Mouse (Mus musculus): ENCODE data around the gene Abcc5. TPM values are rescaled to one million over a fixed set of nuclear protein-coding genes. Genes with fewer than 3 reads are reported as not detected.
"Not testable (repeated sequence)": the region's sequence is repeated elsewhere in the genome, so short reads cannot be mapped to it uniquely, and the experiment has no call there.

Abcc5 gene
- polyA plus RNA-seq, 1 experiment: 285 TPM

DNA sequence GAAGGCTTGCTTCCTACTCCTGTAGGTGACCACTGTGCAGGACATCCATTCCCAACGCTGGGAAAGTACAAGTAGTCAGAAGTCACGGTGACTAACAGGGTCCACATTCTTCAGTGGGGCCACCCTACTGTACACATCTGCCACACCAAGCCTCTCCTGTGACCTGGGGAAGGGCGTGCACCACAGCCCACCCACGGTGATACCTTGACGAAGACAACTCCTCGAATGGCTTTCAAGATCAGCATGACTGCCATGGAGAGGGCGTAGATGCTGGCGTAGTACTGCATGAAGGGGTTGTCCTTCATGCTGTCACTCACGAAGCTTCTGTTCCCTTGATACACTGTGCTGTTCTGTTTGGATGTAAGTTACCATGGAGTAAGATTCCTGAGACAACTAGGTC lies 58.0 kb downstream of the Abcc5 start:
- no peak for DNase-seq (ENCODE audit: extremely low spot score in 1 of 2, low spot score in 1 of 2)

DNA sequence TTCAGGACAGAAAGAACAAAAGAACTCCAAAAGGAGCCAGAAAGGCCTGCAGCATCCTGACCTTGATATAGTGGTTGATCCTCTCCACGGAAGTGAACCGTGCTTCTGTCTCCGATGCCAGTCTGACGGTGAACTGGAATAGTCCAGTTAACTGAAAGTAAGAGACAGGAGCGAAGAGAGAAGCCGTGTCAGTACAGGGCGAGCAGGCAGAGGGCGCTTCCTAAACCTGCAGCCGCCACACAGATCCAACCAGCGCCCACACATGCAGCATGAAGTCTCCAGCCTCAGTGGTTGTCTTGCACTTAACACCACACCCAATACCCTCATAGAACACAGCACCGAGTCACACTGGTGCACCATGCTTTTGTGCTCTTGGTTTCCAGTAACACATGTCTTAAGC lies 64.1 kb downstream of the Abcc5 start:
- no peak for DNase-seq (ENCODE audit: extremely low spot score in 1 of 2, low spot score in 1 of 2)

DNA sequence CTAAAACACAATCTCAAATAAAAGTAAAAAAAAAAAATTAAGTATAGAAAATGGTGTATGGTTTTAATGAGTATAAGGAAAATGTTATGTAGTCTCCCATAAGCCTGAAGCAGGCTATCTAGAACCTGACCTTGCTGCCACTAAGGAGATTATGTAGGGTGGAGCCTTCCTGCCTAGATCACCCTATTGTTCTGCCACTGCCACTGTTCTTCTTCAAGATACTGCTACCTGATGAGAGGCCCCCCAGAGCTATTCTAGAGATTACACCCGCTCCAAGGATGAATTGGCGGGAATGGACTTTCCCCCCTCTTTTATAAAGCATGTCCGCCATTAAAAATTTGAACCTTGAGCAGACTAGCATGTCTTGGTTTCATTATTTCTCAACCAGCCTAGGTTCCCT lies 64.7 kb downstream of the Abcc5 start:
- not testable (repeated sequence) for DNase-seq (ENCODE audit: extremely low spot score in 1 of 2, low spot score in 1 of 2)

DNA sequence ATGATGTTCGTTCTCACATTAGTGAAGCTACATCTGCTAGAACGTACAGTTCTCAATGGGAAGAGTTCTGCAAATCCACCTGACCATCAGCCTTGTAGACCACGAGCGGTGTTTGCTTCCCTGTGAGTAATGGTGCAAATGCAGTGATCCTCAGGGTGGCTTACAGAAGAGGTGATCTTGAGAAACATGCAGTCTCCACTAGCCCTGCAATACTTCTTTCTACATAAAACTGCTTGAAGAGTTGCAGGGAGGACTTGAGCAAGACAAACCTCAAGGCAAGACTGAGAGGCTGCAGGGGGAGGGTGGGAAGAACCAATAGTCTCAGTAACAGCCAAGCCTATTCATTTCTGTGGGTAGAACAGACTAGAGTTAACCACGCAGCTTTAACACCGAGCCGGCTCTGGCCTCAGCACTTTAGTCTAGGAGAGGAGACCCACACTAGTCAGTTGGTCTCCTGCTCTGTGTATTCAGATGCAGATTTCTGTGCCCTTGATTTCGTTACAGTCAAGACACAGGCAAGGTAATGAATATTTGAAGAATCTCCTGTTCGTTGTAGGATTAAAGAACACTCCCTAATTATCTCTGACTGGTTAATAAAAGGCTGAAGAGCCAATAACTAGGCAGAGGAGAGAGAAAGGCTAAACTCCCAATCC lies 66.4 kb downstream of the Abcc5 start:
- no peak for DNase-seq (ENCODE audit: extremely low spot score in 1 of 2, low spot score in 1 of 2)

DNA sequence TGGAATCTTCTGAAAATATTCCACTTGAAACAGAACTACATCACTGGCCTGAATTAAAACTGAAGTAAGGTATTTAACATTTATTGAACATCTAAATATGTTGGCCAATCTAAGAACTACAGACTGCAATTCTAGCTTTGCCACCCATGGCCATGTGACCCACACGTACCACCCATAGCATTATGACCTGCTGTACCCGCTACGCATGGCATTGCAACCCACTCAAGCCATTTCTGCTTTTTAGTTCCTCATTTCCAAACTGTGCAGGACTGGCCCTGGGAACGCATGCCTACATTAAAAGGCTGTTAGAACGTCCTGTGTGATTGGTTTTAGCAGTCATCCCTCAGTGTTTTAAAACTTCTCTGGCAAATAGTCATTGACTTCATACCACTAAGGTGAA lies 68.4 kb downstream of the Abcc5 start:
- DNase-seq (ENCODE audit: extremely low spot score in 1 of 2, low spot score in 1 of 2): no peak

DNA sequence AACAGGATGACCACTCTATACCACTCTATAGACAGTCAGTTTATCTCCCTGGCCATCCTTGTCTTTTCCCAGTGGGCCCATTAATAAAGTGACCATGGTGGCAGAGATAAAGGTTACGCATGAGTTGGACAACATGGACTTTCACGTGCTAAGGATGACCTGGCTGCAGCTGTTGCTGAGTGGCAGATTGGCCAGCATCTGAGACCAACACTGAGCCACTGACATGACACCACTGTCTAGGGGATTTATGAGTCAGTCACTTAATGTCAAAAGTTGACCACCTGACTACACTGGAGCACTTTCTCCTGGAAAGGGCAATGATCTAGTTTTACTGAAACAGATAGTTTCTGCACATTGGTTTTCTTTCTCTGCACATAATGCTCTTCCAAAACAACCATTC lies 71.4 kb downstream of the Abcc5 start:
- no peak for DNase-seq (ENCODE audit: extremely low spot score in 1 of 2, low spot score in 1 of 2)

DNA sequence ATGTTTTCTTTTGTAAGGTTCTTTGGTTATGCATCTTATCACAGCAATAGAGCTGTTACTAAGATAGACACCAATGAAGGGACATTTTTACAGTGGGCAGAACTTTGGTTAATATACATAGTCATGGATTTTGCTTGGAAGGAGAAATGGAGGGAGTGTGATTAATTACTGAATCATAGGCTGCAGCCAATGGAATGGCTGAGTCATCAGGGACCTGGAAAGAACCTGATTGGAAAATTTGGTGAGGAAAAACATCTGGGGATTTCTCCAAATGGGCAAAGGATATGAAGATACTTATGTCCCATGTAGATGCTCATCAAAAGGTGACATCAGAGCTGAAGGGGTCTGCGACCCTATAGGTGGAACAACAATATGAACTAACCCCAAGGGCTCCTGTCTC lies 72.2 kb downstream of the Abcc5 start:
- DNase-seq (ENCODE audit: extremely low spot score in 1 of 2, low spot score in 1 of 2): no peak

DNA sequence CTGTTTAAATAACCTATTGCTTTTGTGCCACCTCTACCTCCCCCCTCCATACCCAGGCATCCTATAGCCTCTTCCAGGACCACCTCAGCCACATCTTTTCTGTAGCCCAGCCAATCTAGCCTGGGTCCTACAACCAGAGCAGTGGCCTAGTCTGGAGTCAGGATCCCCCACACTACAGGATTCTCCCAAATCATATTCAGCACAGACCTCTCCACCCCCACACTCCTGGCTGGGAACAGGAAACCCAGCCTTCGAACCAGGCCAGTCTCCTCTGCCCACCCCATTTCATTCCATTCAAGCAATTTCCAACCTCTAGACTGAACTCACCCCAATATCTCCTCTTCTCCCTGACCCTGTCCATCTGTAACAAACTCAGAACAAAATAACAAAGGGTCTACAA lies 80.7 kb downstream of the Abcc5 start:
- DNase-seq (ENCODE audit: extremely low spot score in 1 of 2, low spot score in 1 of 2): peak in 1 of 2 experiments; percentile 23

DNA sequence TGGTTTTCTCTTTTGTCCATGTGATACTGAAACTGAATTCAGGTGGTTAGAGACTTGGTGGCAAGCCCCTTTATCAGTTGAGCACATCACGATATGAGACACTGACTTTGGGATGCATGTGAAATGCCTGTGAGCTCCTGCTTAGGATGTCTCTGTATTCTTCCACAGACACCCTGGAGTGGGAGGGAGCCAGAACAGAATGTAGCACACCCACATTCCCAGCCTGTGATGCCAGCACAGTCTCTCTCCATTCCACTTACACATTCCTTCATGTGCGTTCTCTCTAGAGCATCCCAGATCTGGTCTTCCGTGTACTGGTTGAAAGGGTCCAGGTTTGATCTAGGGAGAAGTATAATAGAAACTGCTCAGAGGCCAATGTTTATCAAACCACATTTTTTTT lies 87.6 kb downstream of the Abcc5 start:
- peak; percentile 81 to 82 for DNase-seq (ENCODE audit: extremely low spot score in 1 of 2, low spot score in 1 of 2)

DNA sequence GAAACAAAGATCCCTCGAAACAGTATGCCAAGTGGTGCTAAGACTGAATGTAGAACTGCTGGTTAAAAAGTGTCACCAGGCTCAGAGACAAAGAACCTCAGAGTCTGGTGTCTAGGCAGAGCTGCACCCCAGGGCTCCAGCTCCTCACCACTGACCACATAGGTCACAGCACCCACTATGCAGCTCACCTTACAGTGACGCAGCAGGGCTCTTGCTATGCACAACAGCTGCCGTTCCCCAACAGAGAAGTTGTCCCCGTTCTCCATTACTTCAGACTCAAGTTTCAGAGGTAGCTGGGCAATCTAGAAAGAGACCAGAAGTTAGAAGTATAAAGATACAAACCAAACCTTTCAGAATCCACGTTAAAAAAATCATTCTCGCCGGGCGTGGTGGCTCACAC lies 91.3 kb downstream of the Abcc5 start:
- no peak for DNase-seq (ENCODE audit: extremely low spot score in 1 of 2, low spot score in 1 of 2)

DNA sequence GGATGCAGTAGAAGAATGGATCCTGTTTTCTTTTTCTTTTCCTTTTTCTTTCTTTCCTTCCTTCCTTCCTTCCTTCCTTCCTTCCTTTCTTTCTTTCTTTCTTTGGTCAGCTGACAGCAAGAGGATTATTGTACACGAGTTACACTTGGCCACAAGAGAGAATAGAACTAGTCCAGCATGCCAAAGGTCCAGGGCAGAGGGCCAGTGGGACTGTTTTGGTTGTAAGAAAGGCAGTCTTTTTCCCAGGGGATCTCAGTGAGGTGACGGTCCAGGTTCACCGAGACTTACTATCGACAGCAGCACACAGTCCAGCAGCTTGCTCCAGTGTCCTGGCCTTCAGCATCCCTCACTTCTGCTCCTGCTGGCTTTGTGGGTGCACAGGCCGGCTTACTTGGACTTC lies 97.9 kb downstream of the Abcc5 start:
- DNase-seq (ENCODE audit: extremely low spot score in 1 of 2, low spot score in 1 of 2): no peak

DNA sequence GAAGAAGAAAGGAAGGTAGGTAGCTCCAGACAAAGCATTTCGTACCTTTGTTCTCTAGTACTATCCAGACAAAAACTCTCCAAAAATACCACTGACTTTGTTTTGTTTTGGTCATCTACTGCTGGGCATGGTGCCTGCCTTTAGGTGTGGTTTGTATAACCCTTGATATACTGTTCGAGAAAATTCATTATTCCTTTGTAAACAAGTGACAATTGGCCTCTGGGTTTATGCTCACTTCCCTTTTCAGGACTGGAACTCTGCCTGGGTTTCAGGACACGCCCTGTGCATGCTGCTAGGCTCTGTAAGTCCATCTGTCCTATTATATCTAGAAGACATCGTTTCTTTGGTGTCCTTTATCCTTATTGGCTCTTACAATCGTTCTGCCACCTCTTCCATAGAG lies 100.9 kb downstream of the Abcc5 start, which contains the start of gene Cyp2ab1:
TSS of gene Cyp2ab1 (minus strand) at position 119 of the 400 bp plus-strand sequence.
- DNase-seq (ENCODE audit: extremely low spot score in 1 of 2, low spot score in 1 of 2): no peak

DNA sequence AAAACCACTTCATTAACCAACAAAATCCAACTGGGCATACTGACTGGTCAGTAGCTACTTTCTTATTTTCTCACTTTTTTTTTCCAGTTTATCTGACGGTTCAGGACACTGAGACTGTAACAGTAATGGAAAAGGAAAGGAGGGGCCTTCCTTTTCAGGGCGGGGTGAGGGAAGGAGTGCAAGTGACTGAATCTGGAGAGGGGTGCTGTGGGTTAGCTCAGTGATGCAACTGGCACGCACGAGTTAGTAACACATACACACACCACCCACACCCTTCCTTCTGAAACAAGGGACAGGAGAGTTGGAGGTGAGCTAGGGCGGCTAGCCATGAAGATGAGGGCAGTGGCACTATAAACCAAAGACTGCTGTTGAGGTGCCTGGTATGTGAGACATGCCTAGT lies 102.3 kb downstream of the Abcc5 start:
- no peak for DNase-seq (ENCODE audit: extremely low spot score in 1 of 2, low spot score in 1 of 2)

DNA sequence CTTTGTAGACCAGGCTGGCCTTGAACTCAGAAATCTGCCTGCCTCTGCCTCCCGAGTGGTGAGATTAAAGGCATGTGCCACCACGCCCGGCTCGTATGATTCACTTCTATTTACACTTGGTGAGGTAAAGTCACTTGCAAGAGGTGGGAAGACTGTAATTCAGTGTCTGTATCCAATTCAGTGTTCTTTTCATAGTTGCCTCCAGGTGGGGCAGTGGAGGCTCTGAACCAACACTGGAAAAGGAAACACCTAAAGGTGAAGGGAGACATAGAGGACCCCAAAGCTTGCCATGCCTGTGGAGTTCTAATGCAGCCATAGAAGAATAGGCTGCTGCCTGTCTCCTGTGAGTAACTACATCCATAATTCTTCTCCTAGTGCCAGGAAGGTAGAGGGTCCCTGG lies 103.9 kb downstream of the Abcc5 start:
- no peak for DNase-seq (ENCODE audit: extremely low spot score in 1 of 2, low spot score in 1 of 2)

DNA sequence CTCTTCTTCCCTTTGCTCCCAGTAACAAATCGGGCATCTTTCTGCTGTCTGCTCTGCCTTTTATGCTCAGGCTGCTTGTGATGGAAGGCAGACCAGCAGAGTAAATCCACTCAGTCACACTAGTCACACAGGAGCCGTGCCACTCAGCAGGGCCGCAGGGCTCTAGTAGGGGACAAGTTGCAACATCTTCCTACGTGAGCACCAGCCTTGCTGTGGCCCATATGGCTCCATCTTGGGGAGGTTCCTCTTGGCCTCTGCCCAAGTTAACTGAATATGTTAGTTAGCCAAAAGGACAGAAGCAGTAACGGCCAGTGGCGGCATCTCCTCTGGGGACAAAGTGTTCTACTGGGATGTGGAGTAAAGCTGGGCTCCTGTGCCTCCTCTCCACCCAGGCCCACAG lies 109.4 kb downstream of the Abcc5 start:
- DNase-seq (ENCODE audit: extremely low spot score in 1 of 2, low spot score in 1 of 2): no peak

DNA sequence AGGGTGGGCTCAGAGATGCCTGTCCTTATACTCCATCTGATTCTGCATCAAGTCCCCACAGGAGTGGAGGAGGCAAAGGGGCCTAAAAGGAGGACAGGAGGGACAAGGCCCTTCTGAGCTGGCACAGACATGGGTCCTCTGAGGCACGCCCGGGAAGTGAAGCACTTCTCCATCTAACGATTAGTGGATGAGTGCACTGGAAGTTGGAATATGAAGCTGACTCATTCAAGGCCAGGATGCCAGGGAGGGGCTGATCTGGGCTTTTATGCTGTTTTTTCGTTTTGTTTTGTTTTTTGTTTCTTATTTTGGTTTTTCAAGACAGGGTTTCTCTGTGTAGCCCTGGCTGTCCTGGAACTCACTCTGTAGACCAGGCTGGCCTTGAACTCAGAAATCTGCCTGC lies 110.9 kb downstream of the Abcc5 start:
- no peak for DNase-seq (ENCODE audit: extremely low spot score in 1 of 2, low spot score in 1 of 2)

DNA sequence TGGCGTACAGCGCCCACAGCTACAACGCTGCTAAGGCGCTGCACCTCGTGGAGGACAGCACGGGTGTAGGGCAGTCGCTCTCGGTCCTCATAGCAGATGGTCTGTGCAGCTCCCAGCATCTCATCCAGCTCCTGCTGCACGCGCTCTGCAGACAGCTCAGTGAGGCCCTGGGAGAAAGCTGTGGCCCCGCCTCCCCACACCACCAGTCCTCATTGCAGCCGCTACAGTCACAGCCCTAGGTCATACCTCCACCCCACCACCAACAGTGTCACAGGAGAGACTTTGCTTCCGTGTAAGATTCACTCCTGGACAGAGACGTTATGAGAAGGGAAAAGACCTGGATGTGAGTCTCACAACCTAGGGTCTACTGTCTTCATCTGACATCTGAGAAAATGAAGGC lies 113.9 kb downstream of the Abcc5 start:
- DNase-seq (ENCODE audit: extremely low spot score in 1 of 2, low spot score in 1 of 2): no peak

DNA sequence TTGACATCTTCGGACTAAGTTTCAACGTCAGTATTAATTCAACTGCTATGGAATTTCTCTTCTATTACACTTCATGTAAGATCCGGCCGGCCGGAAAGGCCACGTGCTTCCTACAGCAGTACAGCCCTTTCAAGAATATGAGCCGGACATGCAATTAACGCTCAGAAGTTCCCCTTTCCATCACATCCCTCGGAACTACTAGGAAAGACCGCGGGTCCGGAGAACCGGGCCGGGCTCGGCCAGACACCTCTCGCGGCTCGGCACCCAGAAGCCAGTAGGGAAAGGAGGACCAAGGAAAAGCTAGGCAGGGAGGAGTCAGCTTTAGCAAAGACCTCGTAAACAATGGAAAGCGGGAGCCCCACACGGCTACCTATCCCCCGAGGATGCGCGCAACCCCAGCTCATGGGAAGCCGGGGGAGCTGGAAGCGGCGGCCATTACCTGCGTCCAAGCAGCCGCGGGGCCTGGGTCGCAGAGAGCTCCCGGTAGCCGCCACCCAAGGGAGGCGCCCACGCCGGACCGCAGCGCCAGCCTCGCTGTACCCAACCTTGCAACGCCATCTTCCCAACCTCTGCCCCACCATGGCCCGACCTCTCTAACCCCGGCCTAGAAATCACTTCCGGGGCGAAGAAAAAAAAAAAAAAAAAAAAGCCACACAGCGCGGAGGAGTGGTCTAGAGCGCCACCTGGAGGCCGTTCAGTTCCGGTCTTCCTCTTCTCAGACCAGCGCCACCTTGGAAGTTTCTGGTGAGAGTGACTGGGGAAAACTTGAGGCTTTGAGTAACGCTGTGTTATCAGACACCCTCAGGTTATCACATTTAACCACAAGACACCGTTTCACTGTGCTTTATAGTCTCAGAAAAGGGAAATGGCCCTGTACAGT lies 124.2 kb downstream of the Abcc5 start, which contains the start of gene Parl:
TSS of gene Parl (minus strand) at position 618 of the 880 bp plus-strand sequence.
- DNase-seq (ENCODE audit: extremely low spot score in 1 of 2, low spot score in 1 of 2): peak; percentile 11 to 85

DNA sequence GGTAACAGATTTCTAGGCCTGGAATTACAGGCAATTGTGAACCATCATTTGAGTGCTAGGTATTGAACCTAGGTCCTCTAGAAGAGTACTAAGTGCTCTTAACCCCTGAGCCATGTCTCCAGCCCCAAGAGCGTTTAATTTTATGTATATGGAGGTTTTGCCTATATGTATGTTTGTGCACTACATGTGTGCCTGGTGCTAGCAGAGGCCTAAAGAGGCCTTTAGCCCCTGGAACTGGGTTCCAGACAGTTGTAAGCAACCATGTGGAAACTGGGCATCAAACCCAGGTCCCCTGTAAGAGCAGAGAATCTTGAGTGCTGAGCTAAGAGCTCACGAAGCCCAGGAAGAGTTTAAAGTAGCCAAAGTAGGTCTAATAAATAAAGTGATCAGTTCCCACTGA lies 126.1 kb downstream of the Abcc5 start:
- DNase-seq (ENCODE audit: extremely low spot score in 1 of 2, low spot score in 1 of 2): no peak

All from frontal cortex, adult 2 months (tissue).